Mouse (Mus musculus) right cerebral cortex, adult 2 months (tissue): ENCODE measurements around the gene Olfr215.
"Not testable (repeated sequence)": the region's sequence is repeated elsewhere in the genome, so short reads cannot be mapped to it uniquely, and the experiment has no call there.

Source experiments
- DNase-seq, 2 experiments: peaks; one replicate each; pipeline ENCODE4 v3.0.0; 2021 to 2022; ENCODE audit warnings: low spot score in 2 of 2

The Olfr215 gene

DNA sequence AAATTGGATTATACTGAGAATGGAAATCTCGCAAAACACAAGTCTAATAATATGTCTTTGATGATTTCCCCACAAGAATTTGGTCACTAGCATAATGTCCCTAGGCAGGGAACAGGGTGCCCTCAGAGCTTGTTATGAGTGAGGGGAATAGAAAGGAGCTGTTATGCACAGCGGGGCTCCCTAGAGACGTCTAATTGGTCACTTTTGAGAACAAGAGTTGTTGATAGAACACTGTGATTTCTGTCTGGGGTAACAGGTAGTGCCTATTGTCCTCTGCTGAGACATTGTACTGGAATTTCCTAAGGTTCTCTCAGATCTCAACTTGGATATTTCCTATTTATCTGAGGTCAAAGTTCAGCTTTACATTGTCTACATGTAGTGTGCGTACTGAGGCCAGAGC is at the start of gene Olfr215:
Gene Olfr215 (minus strand): TSS at position 101 of the 400 bp plus-strand sequence.
- DNase-seq: no peak

GRCm38 (mm10) chr6:116632129-116632528 is 48.1 kb upstream of the Olfr215 start:
- DNase-seq: peak; percentile 83 to 87

DNA sequence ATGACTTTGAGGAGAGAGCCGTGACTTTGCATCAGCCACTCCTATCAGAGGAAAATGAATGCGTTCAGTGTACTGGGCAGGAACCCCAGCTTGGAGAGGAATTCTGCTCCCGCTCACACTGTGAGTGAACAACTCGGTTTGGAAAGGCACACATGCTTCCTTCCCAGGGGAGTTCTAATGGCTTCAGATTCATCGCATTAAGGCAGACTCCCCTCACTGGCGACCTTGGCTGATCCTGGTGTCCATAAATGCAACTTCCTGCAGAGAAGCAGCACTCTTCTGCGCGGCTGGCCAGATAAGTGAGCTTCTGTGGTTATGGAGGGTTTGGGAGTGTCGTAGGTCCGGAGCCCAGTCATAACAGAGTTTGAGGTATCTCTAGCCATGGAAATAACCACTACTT is 45.8 kb upstream of the Olfr215 start:
- no peak for DNase-seq

GRCm38 (mm10) chr6:116628539-116629171 is 44.7 kb upstream of the Olfr215 start, which contains the start of gene Zfp422:
Gene Zfp422 (minus strand): TSS chr6:116628999.
- peak; percentile 46 to 58 for DNase-seq

GRCm38 (mm10) chr6:116628095-116628494 is 44.1 kb upstream of the Olfr215 start:
- no peak for DNase-seq

DNA sequence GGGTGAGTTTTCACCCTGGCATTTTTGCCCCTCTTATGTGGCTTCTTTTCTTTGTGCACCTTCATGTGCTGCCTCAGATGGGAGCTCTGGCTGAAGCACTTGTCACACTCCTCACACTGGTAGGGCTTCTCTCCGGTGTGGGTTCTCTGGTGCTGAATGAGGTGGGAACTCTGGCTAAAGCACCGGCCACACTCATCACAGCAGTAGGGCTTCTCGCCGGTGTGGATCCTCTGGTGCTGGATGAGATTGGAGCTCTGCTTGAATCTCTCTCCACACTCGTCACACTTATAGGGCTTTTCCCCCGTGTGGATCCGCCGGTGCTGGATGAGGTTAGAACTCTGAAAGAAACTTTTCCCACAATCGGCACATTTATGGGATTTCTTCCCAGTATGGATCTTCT is 42.4 kb upstream of the Olfr215 start:
- DNase-seq: not testable (repeated sequence)

- DNase-seq: no peak
Measured at GRCm38 (mm10) chr6:116621318-116622023, 37.5 kb upstream of the Olfr215 start.

DNA sequence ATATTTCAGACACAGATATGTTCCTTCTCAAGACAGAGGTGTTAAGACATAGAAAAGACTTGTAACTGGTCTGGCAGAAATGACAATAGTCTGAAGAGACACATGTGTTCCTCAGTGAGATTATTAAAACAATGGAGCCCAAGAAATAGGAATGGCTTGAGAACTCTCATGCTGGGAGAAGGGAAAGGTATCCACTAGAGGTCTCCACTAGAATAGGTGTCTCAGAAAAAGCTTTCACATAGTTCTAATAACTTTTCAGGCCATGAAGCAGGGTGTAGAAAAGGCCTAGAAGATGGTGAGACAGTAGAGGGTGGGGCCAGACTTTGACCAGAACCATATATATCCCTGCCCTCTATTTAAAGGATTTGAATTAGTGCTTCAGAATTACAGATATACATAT is 34.1 kb upstream of the Olfr215 start:
- no peak for DNase-seq

- DNase-seq: no peak
Measured at GRCm38 (mm10) chr6:116615719-116616118, 31.7 kb upstream of the Olfr215 start.

DNA sequence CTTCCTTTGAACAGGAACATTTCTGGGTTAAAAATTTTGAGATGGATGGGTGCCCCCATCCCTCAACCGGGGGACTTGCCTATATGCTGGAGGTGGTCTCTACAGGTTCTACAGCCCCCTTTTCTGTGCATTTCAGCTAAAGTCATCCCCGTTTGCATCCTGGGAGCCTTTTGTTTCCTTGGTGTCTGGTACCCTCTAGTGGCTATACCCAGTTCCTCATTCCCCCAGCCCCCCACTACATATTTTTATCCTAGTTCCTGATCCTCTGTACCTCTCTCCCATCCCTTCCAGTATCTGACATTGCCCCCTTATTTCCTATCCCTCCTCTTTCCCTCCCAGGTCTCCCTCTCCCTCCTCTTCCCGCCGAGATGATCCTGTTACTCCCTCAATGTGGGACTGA is 23.2 kb upstream of the Olfr215 start:
- DNase-seq: no peak

GRCm38 (mm10) chr6:116600969-116601368 is 17.0 kb upstream of the Olfr215 start:
- not testable (repeated sequence) for DNase-seq

GRCm38 (mm10) chr6:116569834-116570233 is 14.2 kb downstream of the Olfr215 start:
- peak; percentile 22 to 40 for DNase-seq

DNA sequence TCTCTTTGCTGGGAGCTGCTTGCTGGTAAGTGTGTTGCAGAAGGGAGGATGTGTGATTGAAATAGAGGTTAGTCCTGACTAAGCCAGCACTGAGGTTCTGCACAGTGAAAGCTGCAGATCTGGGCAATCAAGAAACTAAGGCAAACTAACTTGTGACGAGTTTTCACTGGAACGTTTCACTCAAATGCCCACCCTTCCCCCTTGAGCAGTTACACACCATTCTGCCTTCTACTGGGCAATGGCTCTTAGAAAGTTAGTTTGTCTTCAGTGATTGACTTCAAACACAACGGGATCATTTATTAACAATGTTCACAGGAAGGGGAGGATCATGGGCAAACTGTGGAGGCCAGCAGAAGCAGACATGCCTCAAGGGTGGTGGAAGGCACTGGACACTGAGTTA is 29.0 kb downstream of the Olfr215 start:
- no peak for DNase-seq

DNA sequence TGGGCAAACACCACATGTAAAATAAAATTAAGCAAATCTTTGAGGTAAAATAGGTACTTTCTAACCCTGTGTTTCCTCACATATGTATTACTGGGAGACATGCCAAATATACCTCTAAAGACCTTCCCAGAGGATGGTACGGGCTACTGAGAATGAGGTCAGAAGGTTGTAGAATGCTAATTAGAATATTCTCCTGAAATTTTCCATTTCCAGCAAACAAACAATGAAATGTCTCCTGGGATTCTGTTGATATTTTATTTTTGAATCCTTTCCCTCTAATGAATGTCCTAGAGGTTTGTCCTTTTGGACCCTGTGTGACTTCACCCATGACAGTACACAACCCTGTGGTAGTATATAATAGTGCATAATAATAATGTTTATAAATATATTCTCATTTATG is 30.1 kb downstream of the Olfr215 start, which contains the start of gene Olfr214:
Gene Olfr214 (plus strand): TSS at position 301 of the 400 bp plus-strand sequence.
- no peak for DNase-seq

GRCm38 (mm10) chr6:116550841-116551240 is 33.2 kb downstream of the Olfr215 start, which contains the start of gene Gm5580:
Gene Gm5580 (plus strand): TSS chr6:116551141.
- DNase-seq: not testable (repeated sequence)

GRCm38 (mm10) chr6:116542500-116542899 is 41.5 kb downstream of the Olfr215 start:
- no peak for DNase-seq

- no peak for DNase-seq
Measured at GRCm38 (mm10) chr6:116538156-116538555, 45.8 kb downstream of the Olfr215 start, which contains the start of gene Olfr213. Gene Olfr213 (plus strand): TSS chr6:116538456.
